Mouse (Mus musculus) monocyte, adult 2 months (primary cell): ENCODE measurements around the gene Arhgef3.

Experiments
- DNase-seq, 2 experiments: peaks; one replicate each; pipeline ENCODE4 v3.0.0; 2022; ENCODE audit warnings: low spot score in 2 of 2, low read depth in 1 of 2

The Arhgef3 gene

DNA sequence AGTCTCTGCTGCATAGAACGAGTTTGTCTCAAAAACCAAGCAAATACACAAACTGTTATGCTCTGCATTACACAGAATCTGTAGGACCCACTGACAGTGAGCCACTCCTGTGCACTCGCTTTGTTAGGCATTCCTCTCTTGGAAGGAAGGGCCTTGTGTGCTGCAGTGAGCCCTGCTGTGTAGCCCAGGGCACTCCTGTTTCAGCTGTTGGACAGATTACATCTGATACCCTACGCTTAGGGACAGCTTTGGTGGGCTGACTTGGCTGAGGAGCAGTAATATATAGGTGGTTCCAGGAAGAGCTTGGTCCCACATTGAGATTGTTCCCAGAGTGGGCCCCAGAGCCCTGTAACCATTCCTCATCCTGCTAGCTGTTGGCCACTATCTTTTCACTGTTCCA, 43.4 kb downstream of the Arhgef3 start:
- no peak for DNase-seq

DNA sequence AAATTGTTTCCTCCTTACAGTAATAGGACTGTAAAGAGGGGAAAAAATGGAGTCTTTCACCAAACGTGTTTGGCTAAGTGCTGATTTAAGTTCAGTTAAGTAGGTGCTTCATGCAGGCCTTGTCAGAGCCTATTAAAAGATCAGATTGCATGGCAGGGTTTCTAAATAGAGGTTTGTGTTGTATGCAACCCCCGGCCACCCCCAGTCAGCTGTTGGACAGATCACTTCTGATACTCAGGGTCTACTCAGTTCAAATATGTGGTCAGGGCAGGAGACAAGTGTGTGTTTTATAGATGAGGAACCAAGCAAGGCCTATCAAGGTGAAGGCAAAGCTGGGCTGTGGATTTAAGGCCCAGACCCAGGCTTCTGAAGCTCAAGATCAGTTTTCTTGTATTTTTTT, 44.1 kb downstream of the Arhgef3 start:
- no peak for DNase-seq

DNA sequence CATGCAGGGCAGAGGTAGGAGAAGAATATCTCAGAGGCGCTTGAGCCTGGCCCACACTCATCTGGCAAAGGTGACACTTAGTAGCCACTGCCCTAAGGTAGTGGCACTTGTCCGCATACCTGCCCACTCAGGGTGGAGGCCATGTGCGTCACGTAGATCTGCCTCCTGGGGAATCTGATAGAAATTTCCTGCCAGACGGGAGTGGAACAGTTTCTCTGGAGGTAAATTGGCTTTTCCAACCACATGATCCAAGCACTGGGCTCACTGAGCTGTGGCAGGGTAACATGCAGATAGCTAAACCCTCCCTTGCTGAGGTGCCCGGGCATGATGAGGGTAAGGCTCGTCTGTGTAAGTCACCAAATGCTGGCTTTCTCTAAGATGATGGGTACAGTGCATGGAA, 46.1 kb downstream of the Arhgef3 start:
- no peak for DNase-seq

DNA sequence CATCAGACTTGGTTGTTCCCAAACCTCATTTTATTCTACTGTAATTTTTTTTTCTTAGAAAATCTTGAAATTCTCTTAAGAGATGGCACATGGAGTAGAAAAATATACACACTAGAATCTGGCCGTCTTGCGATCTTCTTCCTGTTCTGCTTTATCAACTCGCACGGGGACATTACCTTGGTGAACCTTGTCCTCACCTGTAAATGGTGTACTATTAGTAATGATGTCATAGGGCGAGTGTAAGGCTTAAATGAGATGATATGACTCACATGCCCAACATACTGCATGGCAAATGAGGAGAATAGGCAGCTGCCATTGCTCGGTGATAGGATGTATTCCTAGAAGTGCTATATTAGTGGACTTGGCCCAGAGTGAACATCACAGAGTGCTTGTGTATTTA, 49.9 kb downstream of the Arhgef3 start:
- no peak for DNase-seq

DNA sequence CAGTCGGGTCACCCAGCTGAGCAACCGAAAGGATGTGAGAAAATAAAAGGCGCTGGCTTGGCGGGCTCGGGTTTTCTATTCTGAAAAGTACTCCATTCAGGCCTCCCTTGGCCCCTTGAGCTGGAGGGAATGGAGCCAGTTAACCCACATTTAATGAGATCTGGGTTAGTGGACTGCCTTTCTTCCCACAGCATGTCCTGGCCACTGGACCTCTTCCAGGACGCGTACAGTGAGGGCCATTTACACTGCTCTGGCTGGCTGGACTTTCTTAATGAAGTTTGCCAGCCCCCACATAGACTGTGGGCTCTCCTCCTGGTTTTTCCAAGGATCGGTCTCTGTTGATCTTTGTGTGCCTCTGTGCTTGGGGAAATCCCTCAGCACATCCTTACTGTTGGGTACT, 52.1 kb downstream of the Arhgef3 start:
- DNase-seq: no peak

DNA sequence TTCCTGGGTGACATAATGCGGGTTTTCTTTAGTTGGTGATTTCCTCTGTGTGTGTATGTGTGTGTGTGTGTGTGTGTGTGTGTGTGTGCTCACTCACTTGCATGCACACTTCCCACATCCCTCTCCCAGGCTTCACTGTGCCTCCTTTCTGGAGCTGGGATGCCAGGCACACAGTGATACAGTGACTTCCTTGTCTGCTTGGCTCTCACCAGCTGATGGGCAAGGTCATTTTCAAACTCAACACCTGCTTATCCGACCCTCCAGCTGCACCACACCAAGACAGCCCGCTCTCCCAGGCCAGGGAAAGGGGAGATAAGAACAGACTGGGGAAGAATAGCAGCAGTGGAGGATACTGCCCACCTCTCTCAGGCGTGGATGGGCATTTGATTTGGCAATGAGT, 52.5 kb downstream of the Arhgef3 start:
- no peak for DNase-seq

DNA sequence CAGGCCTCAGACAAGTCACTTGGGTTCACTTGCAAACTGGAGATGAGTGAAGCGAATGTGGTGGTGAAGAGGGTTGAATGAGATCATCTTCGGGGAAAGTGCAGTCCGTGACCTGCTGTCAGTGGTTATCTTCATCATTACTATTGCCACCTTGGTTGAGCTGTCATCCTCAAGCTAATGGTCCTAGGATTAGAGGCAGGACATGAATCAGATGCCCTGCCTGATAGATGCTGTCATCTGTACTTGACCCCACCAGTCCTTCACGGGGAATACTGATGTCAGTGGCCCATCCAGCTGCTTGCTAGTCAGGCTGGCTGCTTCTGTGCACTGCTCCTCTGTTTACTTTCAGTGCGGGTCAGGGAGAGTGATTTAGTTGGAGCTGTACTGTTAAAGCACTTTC, 53.7 kb downstream of the Arhgef3 start:
- no peak for DNase-seq

DNA sequence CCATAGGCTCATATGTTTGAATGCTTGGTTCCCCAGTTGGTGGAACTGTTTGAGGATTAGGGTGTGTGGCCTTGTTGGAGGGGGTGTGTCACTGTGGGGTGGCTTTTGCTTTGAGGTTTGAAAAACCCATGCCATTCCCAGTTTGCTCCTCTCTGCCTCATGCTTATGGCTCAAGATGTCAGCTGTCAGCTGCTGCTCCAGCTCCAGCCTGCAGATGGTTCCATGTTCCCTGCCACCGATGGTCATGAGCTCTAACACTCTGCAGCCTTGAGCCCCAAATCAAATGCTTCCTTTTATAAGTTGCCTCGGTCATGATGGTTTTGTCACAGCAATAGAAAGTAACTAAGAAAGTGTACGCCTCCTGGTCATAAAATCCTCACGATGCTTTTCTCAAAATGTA, 54.6 kb downstream of the Arhgef3 start:
- no peak for DNase-seq

DNA sequence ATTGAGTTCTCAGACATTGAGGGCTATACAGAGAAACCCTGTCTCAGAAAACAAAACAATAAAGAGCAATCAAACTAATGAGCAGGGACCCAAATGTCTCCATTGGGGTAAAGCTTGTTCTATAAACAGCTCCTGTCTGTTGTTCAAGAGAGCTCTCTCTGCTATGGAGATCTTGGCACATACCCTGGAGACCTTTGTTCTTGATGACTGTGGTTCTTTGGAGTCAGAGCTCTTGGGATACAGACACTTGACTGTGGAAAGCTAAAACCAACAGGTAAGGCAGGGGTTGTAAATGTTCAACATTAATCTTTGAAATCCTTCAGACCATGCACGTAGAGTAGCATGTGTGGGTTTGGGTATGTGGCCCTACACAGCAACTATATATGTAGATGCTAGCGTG, 55.7 kb downstream of the Arhgef3 start:
- no peak for DNase-seq

DNA sequence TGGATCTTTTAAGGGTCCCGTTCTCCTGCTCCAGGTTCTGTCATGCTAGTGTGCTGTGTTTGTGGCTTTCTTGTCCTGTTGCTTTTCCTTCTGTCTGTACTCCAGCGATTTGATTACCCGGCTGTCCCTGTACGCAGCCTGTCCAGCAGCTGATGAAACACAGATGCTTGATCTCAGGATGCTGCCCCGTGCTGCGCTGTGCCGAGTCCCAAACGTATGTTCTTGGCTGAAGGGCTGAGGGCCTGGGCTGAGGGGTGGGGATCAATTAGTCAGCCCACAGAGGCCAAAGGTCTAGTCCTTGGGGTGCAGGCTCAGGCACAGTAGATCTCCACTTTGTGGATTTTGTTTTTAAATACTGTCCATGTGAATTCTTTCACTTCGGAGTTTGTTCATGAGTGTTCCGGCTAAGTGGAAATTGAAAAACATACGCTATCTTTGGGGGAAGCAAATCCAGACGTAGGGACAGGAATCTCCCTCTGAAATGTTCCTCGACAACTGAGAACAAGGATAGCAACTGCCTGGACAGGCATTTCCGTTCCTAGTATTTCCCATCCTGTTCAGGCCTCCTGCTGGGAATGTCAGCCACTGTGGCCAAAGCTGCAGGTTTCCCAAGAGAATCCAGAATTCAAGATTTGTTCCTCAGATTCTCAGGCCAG, 56.6 kb downstream of the Arhgef3 start:
- DNase-seq: no peak

DNA sequence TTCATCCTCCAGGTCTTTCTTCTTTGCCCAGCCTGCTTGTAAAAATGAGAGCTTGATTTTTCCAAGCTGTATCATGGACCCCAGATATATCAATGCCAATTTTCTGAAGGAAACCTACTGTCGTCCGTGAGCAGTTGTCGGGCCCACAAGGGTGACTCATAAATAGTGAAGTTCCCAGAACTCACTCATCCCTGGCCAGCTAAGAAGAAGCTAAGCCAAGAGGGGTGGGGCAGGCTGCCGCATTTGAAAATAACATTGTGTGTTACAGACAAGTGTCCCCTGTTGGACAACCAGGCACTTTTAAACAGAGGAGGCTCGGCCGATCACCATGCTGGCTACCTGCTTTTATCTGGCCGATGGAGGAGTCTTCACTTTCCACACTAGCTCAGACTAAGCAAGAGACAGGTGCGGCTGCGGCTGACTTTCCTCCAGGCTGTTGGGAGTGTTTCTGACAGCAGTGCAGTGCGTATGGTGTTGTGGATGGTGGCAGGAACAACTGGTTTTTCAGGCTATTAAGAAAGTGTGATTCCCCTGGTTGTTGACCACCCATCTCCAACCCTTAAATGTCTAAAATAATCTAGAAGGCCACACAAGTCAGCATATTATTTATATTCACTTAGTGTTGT, 58.6 kb downstream of the Arhgef3 start:
- no peak for DNase-seq

DNA sequence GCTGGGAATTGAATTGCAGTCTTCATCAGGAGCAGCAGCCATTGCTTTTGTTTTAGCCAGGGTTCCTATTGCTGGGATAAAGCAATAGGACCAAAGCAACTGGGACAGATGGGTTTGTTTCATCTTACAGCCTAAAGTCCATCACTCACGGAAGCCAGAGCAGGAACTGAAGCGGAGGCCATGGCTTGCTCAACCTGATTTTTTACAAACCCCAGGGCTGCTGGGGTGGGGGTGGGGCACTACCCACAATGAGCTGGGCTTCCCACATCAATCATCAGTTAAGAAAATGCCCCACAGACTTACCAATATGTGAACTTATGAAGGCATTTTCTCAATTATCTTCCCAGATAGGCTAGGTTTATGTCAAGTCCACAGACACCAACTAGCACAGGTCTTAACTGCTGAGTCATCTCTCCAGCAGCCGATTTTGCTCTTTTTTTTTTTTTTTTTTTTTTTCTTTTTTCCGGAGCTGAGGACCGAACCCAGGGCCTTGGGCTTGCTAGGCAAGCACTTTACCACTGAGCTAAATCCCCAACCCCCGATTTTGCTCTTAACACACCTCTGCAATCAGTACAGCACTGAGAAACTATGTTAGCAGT, 59.6 kb downstream of the Arhgef3 start:
- no peak for DNase-seq

DNA sequence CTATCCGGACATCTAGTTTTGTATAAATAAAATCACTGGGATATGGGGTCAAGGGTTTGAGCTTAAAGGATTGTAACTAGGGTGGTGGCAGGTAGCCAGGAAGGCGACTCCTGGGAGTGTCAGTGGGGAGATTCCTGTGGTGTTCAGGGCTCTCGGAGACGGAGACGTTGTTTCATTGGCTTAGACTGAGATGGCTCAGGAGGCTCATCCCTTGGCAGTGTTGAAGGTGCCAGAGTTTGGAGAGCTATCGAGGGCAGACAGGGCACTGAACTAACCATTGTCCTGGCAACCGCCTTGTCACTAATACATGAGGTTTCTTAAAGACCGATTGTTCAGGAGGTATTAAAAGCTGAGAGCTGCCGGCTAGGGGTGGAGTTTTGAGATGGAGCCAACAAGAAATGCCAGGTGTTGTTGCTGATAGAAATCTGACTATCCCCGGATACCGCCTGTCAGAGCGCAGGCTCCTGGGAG, 60.2 kb downstream of the Arhgef3 start:
- no peak for DNase-seq

DNA sequence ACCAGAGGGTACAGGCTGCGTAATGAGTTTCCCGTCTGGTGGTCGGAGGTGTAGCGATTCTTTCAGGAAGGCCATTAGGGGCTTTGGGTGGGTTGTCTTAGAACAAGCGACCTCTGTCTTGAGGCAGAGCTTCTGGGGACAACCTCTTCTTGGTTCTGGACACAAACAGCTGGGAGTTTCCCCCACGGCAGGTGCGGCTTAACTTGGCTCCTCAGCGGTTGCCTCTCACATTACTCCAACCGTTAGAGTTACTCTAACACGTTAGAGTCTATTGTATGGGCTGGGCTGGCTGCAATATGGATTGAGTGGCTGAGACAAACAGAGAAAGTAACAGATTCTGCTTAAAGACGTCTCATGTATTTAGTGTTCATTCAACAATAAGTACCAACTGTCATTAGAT, 60.6 kb downstream of the Arhgef3 start:
- no peak for DNase-seq

DNA sequence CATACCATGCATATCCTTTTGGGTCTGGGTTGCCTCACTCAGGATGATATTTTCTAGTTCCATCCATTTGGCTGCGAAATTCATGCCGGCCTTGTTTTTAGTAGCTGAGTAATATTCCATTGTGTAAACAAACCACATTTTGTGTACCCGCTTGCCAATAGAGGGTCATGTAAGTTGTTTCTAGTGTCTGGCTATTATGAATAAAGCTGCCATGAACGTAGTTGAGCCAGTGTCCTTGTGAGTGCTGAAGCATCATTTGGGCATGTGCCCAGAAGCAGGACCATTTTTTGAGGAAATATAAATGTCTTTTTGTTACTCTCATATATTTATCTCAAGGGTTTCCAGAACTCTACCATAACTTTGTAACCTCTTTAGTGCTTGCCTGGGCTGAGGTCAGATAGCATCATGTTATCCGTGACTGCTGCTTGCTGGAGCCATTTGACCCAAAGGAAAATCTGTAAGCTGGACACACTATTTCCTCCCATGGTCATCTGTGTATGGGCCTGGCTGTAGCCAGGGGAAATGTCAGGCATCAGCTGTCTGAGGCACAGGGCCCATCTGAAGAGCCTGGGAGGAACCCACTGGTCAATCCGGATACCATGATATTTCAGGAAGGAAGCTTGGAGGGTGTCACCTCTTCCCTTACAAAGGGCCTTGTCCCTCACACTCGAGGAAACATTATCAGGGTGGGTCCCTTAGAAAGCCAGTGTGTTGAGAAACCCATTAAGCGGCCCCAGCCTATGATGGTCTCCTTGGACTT, 63.3 kb downstream of the Arhgef3 start:
- DNase-seq: no peak

DNA sequence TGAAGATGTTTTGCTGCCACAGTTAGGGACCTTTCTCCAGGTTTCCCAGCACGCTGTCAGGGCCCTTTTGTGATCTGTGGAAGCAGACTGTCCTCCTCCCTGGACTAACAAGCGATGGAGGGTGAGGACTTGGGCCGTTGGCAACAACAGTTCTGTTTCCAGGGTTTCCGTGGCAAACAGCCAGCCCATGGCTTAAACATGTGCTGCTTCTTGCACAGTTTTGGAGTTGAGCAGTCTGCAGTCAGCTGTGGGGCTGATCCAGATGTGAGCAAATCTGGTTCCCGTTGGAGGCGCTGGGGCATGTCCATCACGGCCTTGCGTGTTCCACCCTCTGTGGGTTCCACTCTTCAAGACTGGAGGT, 63.8 kb downstream of the Arhgef3 start:
- no peak for DNase-seq

DNA sequence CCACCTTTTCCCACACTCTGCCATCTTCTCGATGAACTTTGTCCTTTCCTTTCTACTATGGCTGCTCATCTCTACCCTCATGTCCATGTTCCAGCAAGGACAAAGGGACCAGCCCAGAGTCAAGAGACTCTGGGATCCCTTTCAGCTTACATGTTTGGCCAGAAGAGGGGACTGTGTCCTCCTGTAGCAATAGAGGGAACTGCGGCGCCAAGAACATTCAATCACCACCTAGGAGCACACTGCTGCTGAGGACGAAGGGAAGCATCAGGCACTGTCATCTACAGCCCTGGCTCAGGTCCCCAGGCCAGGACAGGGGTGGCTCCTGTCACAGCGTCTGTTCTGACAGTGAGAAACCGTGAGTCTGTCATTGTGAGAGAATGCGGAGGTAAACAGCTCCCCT, 65.1 kb downstream of the Arhgef3 start:
- DNase-seq: no peak

DNA sequence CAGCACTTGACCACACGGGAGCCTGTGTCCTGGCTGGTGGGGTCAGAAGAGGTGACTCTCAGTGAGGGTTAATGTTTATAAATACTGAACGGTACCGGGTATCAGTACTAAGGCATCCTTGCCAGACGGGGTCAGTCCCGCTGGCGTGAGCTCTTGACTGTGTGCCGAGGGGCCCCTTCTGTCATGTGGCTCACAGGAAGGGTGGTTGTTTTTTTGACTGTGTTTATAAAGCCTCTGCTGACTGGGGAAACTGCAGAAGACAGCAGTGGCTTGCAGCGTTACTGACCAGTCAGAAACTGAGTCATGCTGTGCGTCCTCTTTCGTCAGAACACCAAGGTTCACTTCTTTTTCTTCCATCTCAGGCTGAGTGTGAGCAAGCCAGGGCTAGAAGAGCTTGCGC, 67.4 kb downstream of the Arhgef3 start:
- DNase-seq: no peak

DNA sequence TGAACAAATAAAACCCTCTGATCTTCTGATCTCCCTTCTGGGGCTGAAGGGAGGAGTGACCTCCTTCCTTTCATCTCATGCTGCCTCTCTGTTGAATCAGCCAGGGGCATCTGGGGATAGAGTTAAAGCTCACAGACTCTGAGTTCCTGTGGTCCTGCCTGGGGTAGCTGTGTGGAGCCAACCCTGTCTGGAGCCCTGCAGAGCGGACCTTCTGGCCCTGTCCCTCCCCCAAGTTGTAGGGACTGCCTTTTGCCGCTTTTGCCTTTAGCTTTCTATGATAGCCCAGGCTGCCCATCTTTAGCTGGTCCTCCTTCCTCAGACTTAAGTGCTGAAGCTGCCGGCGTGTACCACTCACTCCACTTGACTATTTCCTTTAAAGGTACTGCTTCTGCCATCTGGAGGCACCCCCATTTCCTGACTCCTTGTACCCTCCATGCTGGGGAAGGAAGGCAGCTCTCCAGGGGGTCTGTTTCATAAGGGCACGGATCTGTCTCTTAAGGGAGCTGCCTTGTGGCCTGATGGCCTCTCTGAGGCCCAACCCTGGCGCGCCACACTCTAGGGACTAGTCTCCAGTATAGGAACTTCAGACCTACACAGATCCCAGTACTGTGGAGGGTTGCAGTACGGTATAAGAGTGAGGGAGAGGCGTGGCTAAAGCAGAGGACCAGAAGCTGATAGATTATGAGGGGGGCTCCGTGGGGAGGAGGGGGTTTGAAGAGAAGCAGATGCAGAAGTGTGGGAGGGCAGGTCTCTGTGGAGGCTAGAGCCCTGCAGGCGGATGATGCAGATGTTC, 68.1 kb downstream of the Arhgef3 start:
- no peak for DNase-seq

DNA sequence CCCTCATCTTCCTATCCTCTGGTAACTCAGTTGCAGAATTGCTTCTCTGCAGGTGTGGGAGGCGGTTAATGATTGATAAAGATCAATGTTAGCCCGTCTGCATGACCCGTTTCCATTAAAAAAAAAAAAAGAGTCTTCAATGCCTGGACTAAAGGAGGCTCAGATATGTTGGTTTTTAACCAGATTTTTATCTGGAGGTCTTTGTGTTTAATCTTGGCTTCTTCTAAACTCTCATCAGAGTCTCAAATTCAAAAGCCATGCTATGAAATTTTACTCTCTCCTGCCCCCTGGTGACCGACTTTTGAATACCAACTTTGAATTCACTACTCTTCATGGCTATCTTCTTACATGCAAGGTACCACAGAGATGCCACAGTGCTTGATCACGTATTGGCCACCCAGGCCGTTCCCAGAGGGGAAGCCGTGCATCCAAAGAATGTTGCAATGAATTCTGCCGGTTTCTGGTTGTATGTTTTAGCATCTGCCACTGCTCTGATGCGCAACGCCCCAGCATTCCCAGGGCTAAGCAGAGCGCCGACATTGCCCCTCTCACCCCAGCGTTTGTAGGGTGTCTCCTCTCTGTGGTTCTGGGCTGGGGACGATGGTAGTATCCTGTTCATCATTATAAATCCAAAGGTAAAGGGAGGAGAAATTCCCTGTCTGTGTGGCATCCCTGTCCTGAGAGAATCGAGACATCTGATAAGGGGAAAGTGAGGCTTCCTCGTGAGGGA, 69.0 kb downstream of the Arhgef3 start:
- DNase-seq: peak in 1 of 2 experiments; percentile 18

DNA sequence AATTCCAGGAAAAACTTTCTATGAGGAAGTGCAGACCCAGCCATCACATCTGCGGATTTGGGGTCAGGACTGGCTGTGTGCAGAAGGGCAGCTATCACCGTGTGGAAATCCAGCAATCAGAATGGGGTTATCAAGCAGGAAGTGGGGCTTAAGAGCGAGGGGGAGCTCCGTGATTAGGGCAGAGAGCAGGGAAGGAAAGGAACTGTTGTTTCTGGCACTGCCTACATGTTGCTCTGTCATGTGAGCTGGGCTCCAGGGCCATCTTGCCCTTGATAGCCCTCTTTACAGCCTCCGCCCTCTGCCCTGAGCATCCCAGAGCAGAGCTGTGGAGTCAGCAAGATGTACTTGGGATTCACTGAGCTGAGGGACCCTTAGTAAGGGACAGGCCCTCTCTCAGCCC, 71.2 kb downstream of the Arhgef3 start:
- DNase-seq: no peak
